Mouse (Mus musculus): ENCODE results near the gene Igsf9.

- TF ChIP-seq POLR2A (IDR thresholded peaks at IDR 0.05; ENCODE audit: borderline replicate concordance, insufficient read depth, low read length) = no peak
- TF ChIP-seq CTCF (IDR thresholded peaks at IDR 0.05; ENCODE audit: borderline replicate concordance, insufficient read depth, low read depth, low read length) = no peak
Measured at GRCm38 (mm10) chr1:172480376-172480775, 1.2 kb upstream of the Igsf9 start.
